Mouse (Mus musculus) embryo, embryonic 11 days (tissue): ENCODE data around the gene Poldip2.

Experiments
- DNase-seq: peaks from one replicate; pipeline ENCODE4 v3.0.0-alpha.2; 2015

Gene Poldip2

DNA sequence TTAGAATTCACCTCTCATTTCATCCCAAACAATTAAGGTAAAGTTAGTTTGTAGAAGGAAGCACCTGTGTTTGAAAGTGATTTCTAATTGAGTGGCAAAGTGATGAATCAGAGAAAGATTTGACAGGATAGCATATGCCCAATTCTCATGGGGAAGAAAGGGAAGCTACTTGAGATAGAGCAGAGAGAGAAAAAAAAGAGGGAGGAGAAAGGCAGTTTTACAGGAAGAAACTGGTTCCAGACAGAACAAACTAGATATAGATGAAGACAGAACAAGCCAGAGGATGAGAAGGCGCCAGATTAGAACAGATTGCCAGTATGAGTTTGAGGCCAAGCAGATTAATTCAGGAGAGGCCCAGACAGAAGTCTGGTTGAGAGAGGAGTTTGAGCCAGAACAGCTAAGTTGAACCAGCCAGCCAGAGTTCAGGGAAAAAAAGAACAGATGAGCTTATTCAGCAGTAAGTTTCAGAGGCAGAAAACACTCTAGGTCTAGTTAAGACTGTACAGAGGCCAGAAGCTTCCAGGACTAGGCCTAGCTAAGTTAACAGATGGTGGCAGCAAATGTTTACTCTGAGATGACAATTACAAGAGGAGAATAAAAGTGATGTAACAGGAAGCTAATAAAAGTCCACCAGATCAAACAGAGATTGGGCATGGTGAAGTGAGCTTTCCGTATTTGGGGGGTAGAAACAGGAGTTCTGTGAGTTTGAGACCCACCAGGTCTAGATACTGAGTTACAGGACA lies 35.9 kb downstream of the Poldip2 start:
- no peak for DNase-seq

DNA sequence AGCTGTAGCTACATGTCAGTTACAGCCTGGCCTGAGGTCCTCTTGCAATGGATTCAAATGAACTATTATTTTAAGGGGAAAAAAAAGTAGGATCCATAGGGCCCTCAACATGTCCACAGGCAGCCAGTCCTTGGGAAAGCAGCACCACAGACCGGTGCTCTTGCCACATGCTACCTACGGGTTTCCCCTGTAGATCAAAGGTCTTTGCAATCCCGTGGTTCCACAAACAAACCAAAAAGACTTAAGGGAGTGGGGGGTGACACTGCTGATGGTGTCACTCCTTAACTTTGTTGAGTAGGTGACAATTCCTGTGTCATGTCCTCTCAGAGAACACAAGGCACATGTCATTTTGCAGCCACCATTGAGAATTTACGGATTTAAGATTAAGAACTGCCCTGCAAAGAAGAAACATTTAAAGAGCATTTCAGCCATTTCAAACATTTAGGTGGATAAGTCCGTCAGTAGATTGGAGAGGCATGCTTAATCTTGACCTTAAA lies 37.5 kb downstream of the Poldip2 start:
- DNase-seq: no peak

DNA sequence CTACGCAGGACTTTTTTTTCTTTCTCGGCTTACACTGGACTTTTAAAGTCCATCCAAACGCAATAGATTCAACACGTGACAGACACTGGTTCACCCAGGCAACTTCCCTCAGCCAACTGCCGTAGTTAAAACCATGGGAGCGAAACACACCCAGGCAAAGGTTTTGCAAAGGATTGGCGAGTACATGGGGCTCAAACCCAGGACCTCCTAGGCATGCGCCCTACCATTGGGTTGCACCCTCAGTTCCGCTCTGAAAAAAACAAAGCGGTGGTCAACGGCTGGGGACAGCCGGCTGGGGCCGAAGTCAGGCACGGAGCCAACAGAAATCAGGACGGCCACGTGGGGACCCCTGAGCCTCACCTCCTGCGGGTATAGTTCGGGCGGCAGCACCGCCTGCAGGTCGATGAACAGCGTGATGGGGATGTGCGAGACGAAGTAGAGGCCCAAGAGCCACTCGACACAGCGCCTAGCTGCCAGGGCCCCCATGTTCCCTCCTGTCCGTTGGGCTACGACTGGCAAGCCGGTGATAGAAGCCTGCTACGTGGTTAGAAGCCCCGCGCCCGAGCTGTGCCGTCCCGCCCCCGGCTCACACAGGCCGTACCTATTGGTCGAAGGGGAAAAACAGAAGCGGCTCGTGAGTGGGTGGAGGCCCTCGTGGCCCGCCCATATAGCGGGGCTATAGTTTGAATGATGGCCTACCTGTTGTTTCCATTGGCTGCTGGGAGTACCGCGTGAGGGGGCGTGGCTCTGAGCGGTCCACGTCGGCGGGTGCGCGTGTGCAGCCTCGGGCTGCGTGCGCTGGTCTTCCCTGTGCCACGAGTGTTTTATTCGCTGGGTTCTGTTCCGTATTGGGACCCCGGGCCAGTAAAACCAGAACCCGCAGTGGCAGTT lies 38.4 kb downstream of the Poldip2 start, which contains the start of gene Tmem97:
Tmem97 (minus strand) TSS at position 610 of the 891 bp plus-strand sequence.
- DNase-seq: peak; percentile 98

DNA sequence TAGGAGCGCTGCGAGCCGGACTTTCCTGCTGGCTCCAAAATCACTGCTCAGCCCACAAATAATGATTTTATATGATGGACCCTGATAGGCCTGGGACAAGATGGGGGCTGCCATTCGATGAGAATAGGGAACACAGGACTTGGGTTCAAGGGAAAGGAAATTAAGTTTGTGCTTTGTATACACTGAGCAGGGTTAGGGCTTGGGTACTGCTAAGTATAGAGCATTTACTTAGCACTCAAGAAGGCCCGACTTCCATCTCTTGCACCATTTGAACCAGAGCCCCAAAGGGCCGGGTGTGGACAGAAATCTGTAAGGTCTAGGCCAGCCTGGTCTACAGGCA lies 39.0 kb downstream of the Poldip2 start:
- no peak for DNase-seq

DNA sequence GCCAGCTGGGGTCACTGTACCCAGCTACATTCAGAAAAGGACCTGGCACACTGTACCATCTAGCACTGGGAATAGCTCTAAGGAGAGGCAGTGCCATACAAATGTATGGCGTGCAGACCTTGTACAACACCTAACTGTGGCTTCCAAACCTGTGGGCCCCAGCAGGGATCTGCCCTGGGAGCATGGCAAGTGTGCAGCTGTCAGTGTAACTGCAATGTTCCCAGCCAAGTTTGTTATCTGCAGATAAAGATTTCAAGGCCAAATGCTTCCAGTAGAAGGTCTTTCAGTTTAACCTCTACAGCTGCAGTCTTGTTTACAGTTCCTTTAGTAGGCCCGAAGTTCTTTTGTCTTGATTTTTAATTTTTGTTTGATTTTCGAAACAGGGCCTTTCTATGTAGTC lies 43.6 kb downstream of the Poldip2 start:
- DNase-seq: no peak

DNA sequence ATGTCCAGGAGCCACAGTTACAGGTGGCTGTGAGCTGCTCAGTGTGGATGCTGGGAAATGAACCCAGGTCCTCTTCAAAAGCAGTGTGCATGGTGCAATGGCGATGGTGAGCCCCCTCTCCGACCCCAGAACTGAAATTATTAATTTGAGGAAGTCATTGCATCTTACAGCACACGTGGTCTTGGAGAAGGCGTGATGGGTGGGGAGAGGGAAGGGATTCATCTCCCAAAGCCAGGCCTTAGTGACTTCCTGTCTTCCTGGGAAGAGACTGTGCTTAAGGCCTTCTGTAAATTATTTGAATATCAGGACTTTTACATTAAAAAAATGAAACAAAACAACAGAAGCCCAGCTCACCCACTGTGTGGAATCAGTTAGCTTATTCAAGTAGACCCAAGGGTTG lies 44.1 kb downstream of the Poldip2 start:
- DNase-seq: no peak

GRCm38 (mm10) chr11:78557241-78557640 lies 45.2 kb downstream of the Poldip2 start:
- DNase-seq: no peak

- DNase-seq: peak; percentile 86
Observed at GRCm38 (mm10) chr11:78560447-78560846, 48.5 kb downstream of the Poldip2 start.

DNA sequence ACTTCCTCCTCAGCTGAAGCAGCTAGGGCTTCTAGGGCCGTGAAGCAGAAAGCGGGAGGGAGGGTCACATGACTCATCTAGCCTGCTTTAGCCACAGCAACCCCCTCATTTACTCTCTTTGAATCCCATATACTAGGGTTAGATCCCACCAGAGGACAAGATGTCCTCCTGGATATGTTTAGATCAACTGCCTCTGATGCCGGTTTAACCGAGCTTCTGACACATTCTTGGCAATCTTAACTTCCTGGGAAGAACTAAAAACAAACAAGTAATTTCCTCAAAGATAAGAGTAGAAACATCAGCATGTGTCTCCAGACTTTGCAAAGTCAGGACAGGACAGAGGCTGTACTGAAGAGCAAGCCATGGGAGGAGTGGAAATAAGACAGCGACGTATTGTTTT lies 54.8 kb downstream of the Poldip2 start:
- DNase-seq: no peak

DNA sequence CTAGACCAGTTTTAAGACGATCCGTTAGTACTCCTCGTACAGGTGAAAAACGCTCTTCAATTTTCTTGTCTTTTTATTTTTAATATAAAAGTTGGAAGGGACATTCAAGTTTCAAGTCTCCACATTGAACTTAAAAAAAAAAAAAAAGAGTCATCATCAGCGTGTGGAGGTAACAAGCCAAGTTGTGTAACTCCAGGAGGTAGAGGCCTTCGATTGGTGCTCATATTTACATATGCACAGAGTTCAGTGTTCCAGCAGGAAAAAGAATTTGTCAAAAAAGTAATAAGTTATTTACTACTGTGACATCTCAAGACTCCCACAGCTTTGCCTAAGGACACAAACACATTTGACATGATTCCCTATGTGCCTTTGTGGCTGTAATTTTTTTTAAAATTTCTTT lies 55.6 kb downstream of the Poldip2 start:
- no peak for DNase-seq

GRCm38 (mm10) chr11:78568827-78569226 lies 56.8 kb downstream of the Poldip2 start:
- DNase-seq: no peak

DNA sequence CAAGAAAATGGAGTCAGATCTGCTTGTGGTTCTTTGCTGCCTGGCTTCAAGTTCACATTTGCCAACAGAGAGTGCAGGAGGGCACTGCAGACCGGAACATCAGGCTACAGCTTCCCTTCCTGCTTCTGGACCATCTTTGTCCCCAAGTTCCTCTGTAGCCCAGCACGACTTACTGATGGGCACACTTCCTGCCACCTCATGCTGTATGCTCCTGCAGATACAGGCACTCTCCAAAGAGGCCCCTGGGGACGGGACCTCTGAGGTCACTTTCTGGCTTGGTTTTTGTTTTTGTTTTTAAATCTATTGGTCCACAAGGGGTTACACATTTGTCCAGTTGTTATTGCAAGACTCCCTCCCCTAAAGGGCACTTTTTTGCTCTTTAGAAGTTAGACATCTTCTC lies 57.8 kb downstream of the Poldip2 start:
- DNase-seq: no peak

GRCm38 (mm10) chr11:78571441-78571840 lies 59.4 kb downstream of the Poldip2 start:
- no peak for DNase-seq

- DNase-seq: no peak
Observed at GRCm38 (mm10) chr11:78571854-78572253, 59.9 kb downstream of the Poldip2 start.
